Mouse (Mus musculus) intestine, embryonic 16.5 days (tissue): Measurements from ENCODE around the gene Chaf1a. TPM values are rescaled to one million over a fixed set of nuclear protein-coding genes. Genes with fewer than 3 reads are reported as not detected.
"Not testable (repeated sequence)": the region's sequence is repeated elsewhere in the genome, so short reads cannot be mapped to it uniquely, and the experiment has no call there.

Experiments used
- ATAC-seq: fragments of 200-750 bp; cut with Nextera tagmentation; 2 replicates; pipeline ENCODE4 v1.8.0; 2017; ENCODE audit warnings: moderate TSS enrichment, moderate library complexity
- H3K27ac ChIP-seq: fragments of 300-500 bp; sonication (generic); 2 replicates; pipeline ENCODE4 v1.5.1; 2014; ENCODE audit warnings: mild to moderate bottlenecking, low read length
- H3K27me3 ChIP-seq: fragments of 300-500 bp; sonication (generic); replicated peaks from 2 replicates; pipeline ENCODE4 v1.6.1; 2014; ENCODE audit warnings: low read length, control low read depth, mixed read lengths; ENCODE audit not compliant: control insufficient read depth, insufficient read depth
- H3K36me3 ChIP-seq: fragments of 300-500 bp; sonication (generic); 2 replicates; pipeline ENCODE4 v1.6.1; 2014; ENCODE audit warnings: low read length, control low read depth; ENCODE audit not compliant: control insufficient read depth, insufficient read depth
- H3K4me1 ChIP-seq: fragments of 300-500 bp; sonication (generic); 2 replicates; pipeline ENCODE4 v1.6.1; 2014; ENCODE audit warnings: low read length, control low read depth, mixed read lengths; ENCODE audit not compliant: control insufficient read depth, insufficient read depth
- H3K4me2 ChIP-seq: fragments of 300-500 bp; sonication (generic); 2 replicates; pipeline ENCODE4 v1.6.1; 2014; ENCODE audit warnings: low read depth, low read length, control low read depth
- H3K4me3 ChIP-seq: fragments of 300-500 bp; sonication (generic); 2 replicates; pipeline ENCODE4 v1.5.1; 2014; ENCODE audit warnings: mild to moderate bottlenecking, low read length
- H3K9ac ChIP-seq: fragments of 300-500 bp; sonication (generic); 2 replicates; pipeline ENCODE4 v1.6.1; 2014; ENCODE audit warnings: low read depth, low read length
- H3K9me3 ChIP-seq: fragments of 300-500 bp; sonication (generic); 2 replicates; pipeline ENCODE4 v1.6.1; 2016; ENCODE audit warnings: low read length, control low read depth; ENCODE audit not compliant: control insufficient read depth
- WGBS: fragments of 180-500 bp; shearing (Covaris S2); extraction: QIAGEN DNeasy Blood & Tissue Kit; methylation state at CpG from one replicate; pipeline ENCODE4 v1.1.7; 2014; 5-methylcytosine and 5-hydroxymethylcytosine counted together
- polyA plus RNA-seq: library from polyadenylated mRNA; unstranded; fragments of >200 nt; fragmentation: Nextera tagmentation; extraction: Ambion mirVana; gene quantifications from 2 replicates; pipeline ENCODE4 v1.2.1, GENCODE M21; 2015

The Chaf1a gene
- polyA plus RNA-seq, 1 experiment from 2014 or later = 16.7 TPM

GRCm38 (mm10) chr17:56074827-56075208 lies 34.6 kb downstream of the Chaf1a start, which contains the start of gene Ubxn6:
TSS of gene Ubxn6 (minus strand) at chr17:56075028.
- H3K4me3 ChIP-seq = peak within 1 kb of the TSS; percentile 96
- H3K4me1 ChIP-seq = peaks cover 17% of the 10 kb centered on the region
- peaks cover 14% of the 10 kb centered on the region for H3K36me3 ChIP-seq
- H3K9ac ChIP-seq = peak within 1 kb of the TSS; percentile 89
- H3K9me3 ChIP-seq = no peaks in the 10 kb centered on the region
- peak; percentile 36 for ATAC-seq
- WGBS = under 1% methylated on average over 35 of the region's 35 CpGs
- H3K4me2 ChIP-seq = peak within 1 kb of the TSS; percentile 83
- H3K27me3 ChIP-seq = no peaks in the 10 kb centered on the region
- peak within 1 kb of the TSS; percentile 99 for H3K27ac ChIP-seq

GRCm38 (mm10) chr17:56077523-56077922 lies 37.3 kb downstream of the Chaf1a start:
- WGBS = 93% methylated on average over 5 of the region's 5 CpGs
- no peak overlapping the region for H3K9ac ChIP-seq
- H3K4me3 ChIP-seq = no peak overlapping the region
- H3K27ac ChIP-seq = no peak overlapping the region
- peaks cover 31% of the 10 kb centered on the region for H3K4me1 ChIP-seq
- H3K4me2 ChIP-seq = no peak overlapping the region
- H3K27me3 ChIP-seq = no peaks in the 10 kb centered on the region
- ATAC-seq = no peak
- no peaks in the 10 kb centered on the region for H3K9me3 ChIP-seq
- H3K36me3 ChIP-seq = no peaks in the 10 kb centered on the region

DNA sequence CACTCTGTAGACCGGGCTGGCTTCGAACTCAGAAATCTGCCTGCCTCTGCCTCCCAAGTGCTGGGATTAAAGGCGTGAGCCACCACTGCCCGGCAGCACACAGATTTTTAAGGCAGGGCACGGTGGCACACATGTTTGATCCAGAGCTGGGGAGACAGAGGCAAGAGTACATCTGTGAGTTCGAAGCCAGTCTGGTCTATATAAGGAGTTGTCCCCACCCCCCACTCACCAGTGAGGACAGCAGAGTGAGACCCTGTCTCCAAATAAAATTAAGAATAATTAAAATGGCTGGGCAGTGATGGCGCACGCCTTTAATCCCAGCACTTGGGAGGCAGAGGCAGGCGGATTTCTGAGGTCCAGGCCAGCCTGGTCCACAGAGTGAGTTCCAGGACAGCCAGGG lies 38.1 kb downstream of the Chaf1a start:
- ATAC-seq, H3K9ac ChIP-seq, H3K27me3 ChIP-seq, H3K36me3 ChIP-seq, H3K9me3 ChIP-seq: not testable (repeated sequence)
- peak overlapping the region; percentile 41 for H3K4me2 ChIP-seq
- WGBS = 66% methylated on average over 9 of the region's 9 CpGs
- H3K27ac ChIP-seq = peak overlapping the region; percentile 42; the same call in 1 of the 2 replicates
- peak overlapping the region; percentile 18 for H3K4me3 ChIP-seq
- H3K4me1 ChIP-seq = peaks cover 27% of the 10 kb centered on the region

DNA sequence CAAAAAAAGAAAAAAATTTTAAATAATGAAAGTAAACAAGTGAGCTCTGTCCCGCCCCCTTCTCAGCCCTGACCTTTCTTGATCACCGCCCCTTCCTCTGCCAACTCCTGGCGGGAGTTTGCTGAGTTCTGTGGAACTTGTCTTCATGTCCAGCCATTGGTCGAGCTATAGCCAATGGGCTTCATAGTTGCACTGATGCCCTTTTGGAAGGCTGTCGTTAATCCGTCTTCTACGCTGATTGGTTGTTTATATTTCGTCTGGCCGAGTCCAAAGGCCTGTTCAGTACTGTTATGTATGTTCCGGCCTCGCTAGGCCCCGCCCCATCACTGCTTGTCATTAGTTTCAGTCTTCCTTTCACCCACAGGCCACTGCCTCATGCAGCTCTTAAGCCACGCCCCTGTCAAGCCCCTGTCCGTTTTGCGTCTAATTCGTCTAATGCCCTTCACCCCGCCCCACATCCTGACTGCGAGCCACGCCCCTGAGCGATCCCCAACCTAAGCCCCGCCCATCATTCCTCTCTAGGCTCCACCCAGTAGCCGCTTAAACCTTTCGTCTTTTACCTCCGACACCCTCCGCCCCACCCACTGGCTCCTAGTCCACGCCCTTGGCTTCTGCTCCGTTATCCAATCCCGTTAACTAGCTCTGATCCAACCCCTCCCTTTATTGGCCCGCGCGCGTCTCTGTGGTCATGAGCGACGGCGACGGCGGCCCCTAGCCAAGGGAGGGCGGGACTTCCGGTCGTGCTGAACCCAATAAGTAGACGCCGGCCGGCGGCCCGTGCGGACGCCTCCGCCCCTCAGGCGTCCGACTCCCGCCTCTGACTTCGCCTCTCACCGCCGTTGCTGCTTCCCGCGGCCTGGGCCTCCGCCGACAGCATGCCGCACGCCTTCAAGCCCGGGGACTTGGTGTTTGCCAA lies 38.9 kb downstream of the Chaf1a start, which contains the start of gene Hdgfl2:
Gene Hdgfl2, plus strand, starts transcription at position 755 of the 916 bp plus-strand sequence.
- Histone ChIP-seq H3K27ac (peak within 1 kb of the TSS; percentile 73), H3K9ac (peak within 1 kb of the TSS; percentile 87), H3K4me3 (peak within 1 kb of the TSS; percentile 94), H3K36me3 (no peaks in the 10 kb centered on the region; the same call in 1 of the 2 replicates), H3K4me2 (peak within 1 kb of the TSS; percentile 96), H3K4me1 (peaks cover 20% of the 10 kb centered on the region), H3K27me3 (no peaks in the 10 kb centered on the region), H3K9me3 (no peaks in the 10 kb centered on the region)
- under 1% methylated on average over 57 of the region's 61 CpGs for WGBS
- peak; percentile 95 for ATAC-seq

- H3K27me3 ChIP-seq = no peaks in the 10 kb centered on the region
- H3K27ac ChIP-seq = peak overlapping the region; percentile 73; the same call in 1 of the 2 replicates
- peak overlapping the region; percentile 96 for H3K4me2 ChIP-seq
- peaks cover 19% of the 10 kb centered on the region for H3K4me1 ChIP-seq
- peak overlapping the region; percentile 94 for H3K4me3 ChIP-seq
- H3K9me3 ChIP-seq = no peaks in the 10 kb centered on the region
- H3K9ac ChIP-seq = peak overlapping the region; percentile 87
- ATAC-seq = no peak
- WGBS = under 1% methylated on average over 11 of the region's 11 CpGs
- H3K36me3 ChIP-seq = no peaks in the 10 kb centered on the region; the same call in 1 of the 2 replicates
These were observed 39.7 kb downstream of the Chaf1a start for GRCm38 (mm10) chr17:56079921-56080320.

- H3K9ac ChIP-seq = peak overlapping the region; percentile 87
- ATAC-seq = no peak
- peak overlapping the region; percentile 16 for H3K27ac ChIP-seq
- peaks cover 14% of the 10 kb centered on the region for H3K4me1 ChIP-seq
- H3K27me3 ChIP-seq = no peaks in the 10 kb centered on the region
- H3K36me3 ChIP-seq = no peaks in the 10 kb centered on the region; the same call in 1 of the 2 replicates
- H3K9me3 ChIP-seq = no peaks in the 10 kb centered on the region
- peak overlapping the region; percentile 94 for H3K4me3 ChIP-seq
- peak overlapping the region; percentile 96 for H3K4me2 ChIP-seq
- WGBS = 10% methylated on average over 8 of the region's 8 CpGs
These were observed 40.7 kb downstream of the Chaf1a start for GRCm38 (mm10) chr17:56080781-56081585.

GRCm38 (mm10) chr17:56092312-56092711 lies 52.1 kb downstream of the Chaf1a start:
- Histone ChIP-seq H3K36me3 (no peaks in the 10 kb centered on the region), H3K27ac (no peak overlapping the region), H3K4me3 (no peak overlapping the region)

GRCm38 (mm10) chr17:56092794-56093193 lies 52.6 kb downstream of the Chaf1a start:
- no peaks in the 10 kb centered on the region for H3K36me3 ChIP-seq
- no peak overlapping the region for H3K4me2 ChIP-seq
- no peaks in the 10 kb centered on the region for H3K4me1 ChIP-seq
- H3K9me3 ChIP-seq = no peaks in the 10 kb centered on the region
- H3K27me3 ChIP-seq = no peaks in the 10 kb centered on the region
- no peak overlapping the region for H3K4me3 ChIP-seq
- ATAC-seq = no peak
- 100% methylated on average over 1 of the region's 1 CpGs for WGBS
- H3K27ac ChIP-seq = no peak overlapping the region
- no peak overlapping the region for H3K9ac ChIP-seq

More at GRCm38 (mm10) chr17:56092312-56092711, 52.1 kb downstream of the Chaf1a start:
- no peak overlapping the region for H3K4me2 ChIP-seq
- no peak for ATAC-seq
- H3K9me3 ChIP-seq = no peaks in the 10 kb centered on the region
- no peak overlapping the region for H3K9ac ChIP-seq
- WGBS = 83% methylated on average over 1 of the region's 1 CpGs
- H3K4me1 ChIP-seq = no peaks in the 10 kb centered on the region
- H3K27me3 ChIP-seq = no peaks in the 10 kb centered on the region

DNA sequence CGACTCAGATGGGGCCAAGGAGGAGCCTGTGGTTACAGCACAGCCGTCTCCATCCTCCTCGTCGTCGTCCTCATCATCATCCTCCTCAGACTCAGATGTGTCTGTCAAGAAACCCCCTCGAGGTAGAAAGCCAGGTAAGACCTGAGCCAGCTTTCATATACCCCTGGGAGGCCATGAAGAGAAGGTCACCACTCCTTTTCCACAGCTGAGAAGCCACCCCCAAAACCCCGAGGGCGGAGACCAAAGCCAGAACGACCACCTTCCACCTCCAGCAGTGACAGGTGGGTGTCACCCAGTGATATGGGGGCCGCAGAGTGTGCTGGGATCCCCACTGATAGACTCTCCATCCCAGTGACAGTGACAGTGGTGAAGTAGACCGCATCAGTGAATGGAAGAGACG lies 56.6 kb downstream of the Chaf1a start:
- Histone ChIP-seq H3K4me2 (no peak overlapping the region), H3K27me3 (no peaks in the 10 kb centered on the region), H3K9ac (no peak overlapping the region), H3K4me3 (no peak overlapping the region), H3K36me3 (peaks cover 7% of the 10 kb centered on the region; the same call in 1 of the 2 replicates), H3K9me3 (no peaks in the 10 kb centered on the region), H3K27ac (no peak overlapping the region), H3K4me1 (no peaks in the 10 kb centered on the region)
- ATAC-seq = no peak
- WGBS = 91% methylated on average over 12 of the region's 12 CpGs
